Mouse (Mus musculus): Measurements from ENCODE around the gene Smyd3. TPM values are rescaled to one million over a fixed set of nuclear protein-coding genes. Genes with fewer than 3 reads are reported as not detected.

Gene Smyd3
- polyA plus RNA-seq, 1 experiment from 2014 or later = 22.3 TPM

GRCm38 (mm10) chr1:179038801-179039200, 479.0 kb downstream of the Smyd3 start:
- no peak overlapping the region for H3K27ac ChIP-seq
- no peaks in the 10 kb centered on the region for H3K27me3 ChIP-seq (ENCODE audit: low read depth, poor library complexity, severe bottlenecking)
- H3K4me3 ChIP-seq = no peak overlapping the region
- DNase-seq (ENCODE audit: low spot score) = no peak
- H3K9me3 ChIP-seq (replicated peaks) = no peaks in the 10 kb centered on the region
- WGBS = 98% methylated on average over 4 of the region's 4 CpGs
- H3K36me3 ChIP-seq = no peaks in the 10 kb centered on the region
- H3K4me1 ChIP-seq = peaks cover 14% of the 10 kb centered on the region; the same call in 1 of the 2 replicates

GRCm38 (mm10) chr1:179032947-179033346, 484.9 kb downstream of the Smyd3 start:
- no peaks in the 10 kb centered on the region for H3K36me3 ChIP-seq
- WGBS = 99% methylated on average over 2 of the region's 2 CpGs
- no peak for DNase-seq (ENCODE audit: low spot score)

GRCm38 (mm10) chr1:179031581-179031980, 486.3 kb downstream of the Smyd3 start:
- no peak for DNase-seq (ENCODE audit: low spot score)
- no peaks in the 10 kb centered on the region for H3K27me3 ChIP-seq (ENCODE audit: low read depth, poor library complexity, severe bottlenecking)
- 92% methylated on average over 5 of the region's 5 CpGs for WGBS

More at GRCm38 (mm10) chr1:179032947-179033346, 484.9 kb downstream of the Smyd3 start:
- peaks cover 14% of the 10 kb centered on the region; the same call in 1 of the 2 replicates for H3K4me1 ChIP-seq
- H3K27ac ChIP-seq = no peak overlapping the region
- no peaks in the 10 kb centered on the region for H3K27me3 ChIP-seq (ENCODE audit: low read depth, poor library complexity, severe bottlenecking)
- H3K9me3 ChIP-seq (replicated peaks) = no peaks in the 10 kb centered on the region
- no peak overlapping the region for H3K4me3 ChIP-seq

GRCm38 (mm10) chr1:179026614-179027013, 491.2 kb downstream of the Smyd3 start:
- no peaks in the 10 kb centered on the region for H3K36me3 ChIP-seq
- H3K27me3 ChIP-seq (ENCODE audit: low read depth, poor library complexity, severe bottlenecking) = no peaks in the 10 kb centered on the region
- no peak for DNase-seq (ENCODE audit: low spot score)
- no peak overlapping the region for H3K4me3 ChIP-seq
- 91% methylated on average over 4 of the region's 4 CpGs for WGBS
- H3K27ac ChIP-seq = no peak overlapping the region
- peaks cover 6% of the 10 kb centered on the region for H3K4me1 ChIP-seq
- no peaks in the 10 kb centered on the region for H3K9me3 ChIP-seq (replicated peaks)

More at GRCm38 (mm10) chr1:179031581-179031980, 486.3 kb downstream of the Smyd3 start:
- Histone ChIP-seq H3K4me1 (peaks cover 14% of the 10 kb centered on the region; the same call in 1 of the 2 replicates), H3K36me3 (no peaks in the 10 kb centered on the region), H3K9me3 (replicated peaks) (no peaks in the 10 kb centered on the region), H3K4me3 (no peak overlapping the region), H3K27ac (no peak overlapping the region)

- 86% methylated on average over 4 of the region's 4 CpGs for WGBS
- no peak for DNase-seq (ENCODE audit: low spot score)
- H3K27me3 ChIP-seq (ENCODE audit: low read depth, poor library complexity, severe bottlenecking) = no peaks in the 10 kb centered on the region
- H3K36me3 ChIP-seq = no peaks in the 10 kb centered on the region
- no peak overlapping the region for H3K27ac ChIP-seq
- no peak overlapping the region for H3K4me3 ChIP-seq
- peaks cover 6% of the 10 kb centered on the region for H3K4me1 ChIP-seq
- H3K9me3 ChIP-seq (replicated peaks) = no peaks in the 10 kb centered on the region
Measured at GRCm38 (mm10) chr1:179025169-179025568, 492.7 kb downstream of the Smyd3 start.

GRCm38 (mm10) chr1:179023486-179023885, 494.4 kb downstream of the Smyd3 start:
- Histone ChIP-seq H3K27ac (no peak overlapping the region), H3K36me3 (no peaks in the 10 kb centered on the region), H3K4me1 (peaks cover 13% of the 10 kb centered on the region), H3K4me3 (no peak overlapping the region), H3K9me3 (replicated peaks) (no peaks in the 10 kb centered on the region), H3K27me3 (ENCODE audit: low read depth, poor library complexity, severe bottlenecking) (no peaks in the 10 kb centered on the region)
- 75% methylated on average over 7 of the region's 7 CpGs for WGBS
- DNase-seq (ENCODE audit: low spot score) = no peak

GRCm38 (mm10) chr1:179017428-179017827, 500.4 kb downstream of the Smyd3 start:
- no peaks in the 10 kb centered on the region for H3K9me3 ChIP-seq (replicated peaks)
- no peak for DNase-seq (ENCODE audit: low spot score)
- whole genome bisulfite sequencing = 95% methylated on average over 10 of the region's 10 CpGs
- peaks cover 15% of the 10 kb centered on the region; the same call in 1 of the 2 replicates for H3K4me1 ChIP-seq
- no peaks in the 10 kb centered on the region for H3K36me3 ChIP-seq
- no peak overlapping the region for H3K4me3 ChIP-seq
- H3K27me3 ChIP-seq (ENCODE audit: low read depth, poor library complexity, severe bottlenecking) = no peaks in the 10 kb centered on the region
- H3K27ac ChIP-seq = no peak overlapping the region

GRCm38 (mm10) chr1:179013021-179013420, 504.8 kb downstream of the Smyd3 start:
- peaks cover 27% of the 10 kb centered on the region; the same call in 1 of the 2 replicates for H3K4me1 ChIP-seq
- no peak for DNase-seq (ENCODE audit: low spot score)
- H3K36me3 ChIP-seq = no peaks in the 10 kb centered on the region
- no peaks in the 10 kb centered on the region for H3K27me3 ChIP-seq (ENCODE audit: low read depth, poor library complexity, severe bottlenecking)
- no peaks in the 10 kb centered on the region for H3K9me3 ChIP-seq (replicated peaks)
- H3K4me3 ChIP-seq = no peak overlapping the region
- no peak overlapping the region for H3K27ac ChIP-seq

GRCm38 (mm10) chr1:179012273-179012672, 505.6 kb downstream of the Smyd3 start:
- WGBS = 92% methylated on average over 4 of the region's 4 CpGs
- 0 out of 2 replicates have a peak overlapping the region, but pooled peaks have one; percentile 16 for H3K27ac ChIP-seq
- H3K36me3 ChIP-seq = no peaks in the 10 kb centered on the region
- no peaks in the 10 kb centered on the region for H3K27me3 ChIP-seq (ENCODE audit: low read depth, poor library complexity, severe bottlenecking)
- H3K9me3 ChIP-seq (replicated peaks) = no peaks in the 10 kb centered on the region
- peaks cover 27% of the 10 kb centered on the region; the same call in 1 of the 2 replicates for H3K4me1 ChIP-seq
- H3K4me3 ChIP-seq = no peak overlapping the region
- no peak for DNase-seq (ENCODE audit: low spot score)

- peaks cover 21% of the 10 kb centered on the region; the same call in 1 of the 2 replicates for H3K4me1 ChIP-seq
- WGBS = 86% methylated on average over 3 of the region's 3 CpGs
Measured at GRCm38 (mm10) chr1:179010756-179011155, 507.1 kb downstream of the Smyd3 start.

GRCm38 (mm10) chr1:179009911-179010310, 507.9 kb downstream of the Smyd3 start:
- 78% methylated on average over 3 of the region's 3 CpGs for WGBS
- Histone ChIP-seq H3K27ac (peak overlapping the region; percentile 20; the same call in 1 of the 2 replicates), H3K9me3 (replicated peaks) (no peaks in the 10 kb centered on the region), H3K27me3 (ENCODE audit: low read depth, poor library complexity, severe bottlenecking) (no peaks in the 10 kb centered on the region), H3K4me1 (peaks cover 21% of the 10 kb centered on the region; the same call in 1 of the 2 replicates), H3K36me3 (no peaks in the 10 kb centered on the region), H3K4me3 (no peak overlapping the region)
- DNase-seq (ENCODE audit: low spot score) = no peak

More at GRCm38 (mm10) chr1:179010756-179011155, 507.1 kb downstream of the Smyd3 start:
- Histone ChIP-seq H3K27ac (0 out of 2 replicates have a peak overlapping the region, but pooled peaks have one; percentile 20), H3K36me3 (no peaks in the 10 kb centered on the region), H3K9me3 (replicated peaks) (no peaks in the 10 kb centered on the region), H3K4me3 (no peak overlapping the region), H3K27me3 (ENCODE audit: low read depth, poor library complexity, severe bottlenecking) (no peaks in the 10 kb centered on the region)
- no peak for DNase-seq (ENCODE audit: low spot score)

GRCm38 (mm10) chr1:179004133-179004866, 513.5 kb downstream of the Smyd3 start:
- H3K27ac ChIP-seq = 0 out of 2 replicates have a peak overlapping the region, but pooled peaks have one; percentile 11
- no peak for DNase-seq (ENCODE audit: low spot score)
- no peaks in the 10 kb centered on the region for H3K27me3 ChIP-seq (ENCODE audit: low read depth, poor library complexity, severe bottlenecking)
- WGBS = 86% methylated on average over 7 of the region's 7 CpGs
- no peaks in the 10 kb centered on the region for H3K36me3 ChIP-seq
- H3K4me1 ChIP-seq = peaks cover 10% of the 10 kb centered on the region
- H3K4me3 ChIP-seq = no peak overlapping the region
- no peaks in the 10 kb centered on the region for H3K9me3 ChIP-seq (replicated peaks)

GRCm38 (mm10) chr1:179003406-179004132, 514.3 kb downstream of the Smyd3 start:
- H3K36me3 ChIP-seq = no peaks in the 10 kb centered on the region
- H3K9me3 ChIP-seq (replicated peaks) = no peaks in the 10 kb centered on the region
- no peak overlapping the region for H3K27ac ChIP-seq
- WGBS = 91% methylated on average over 5 of the region's 5 CpGs
- peaks cover 7% of the 10 kb centered on the region for H3K4me1 ChIP-seq
- no peak overlapping the region for H3K4me3 ChIP-seq
- DNase-seq (ENCODE audit: low spot score) = no peak
- H3K27me3 ChIP-seq (ENCODE audit: low read depth, poor library complexity, severe bottlenecking) = no peaks in the 10 kb centered on the region
